Mouse (Mus musculus) midbrain, embryonic 14.5 days (tissue): Measurements from ENCODE around the gene Wbp2. TPM values are rescaled to one million over a fixed set of nuclear protein-coding genes. Genes with fewer than 3 reads are reported as not detected.
"Not testable (repeated sequence)": the region's sequence is repeated elsewhere in the genome, so short reads cannot be mapped to it uniquely, and the experiment has no call there.

Source experiments
- ATAC-seq: fragments of 200-750 bp; cut with Nextera tagmentation; 2 replicates; pipeline ENCODE4 v1.8.0; 2017; ENCODE audit warnings: moderate number of reproducible peaks, moderate library complexity; ENCODE audit not compliant: low FRiP score, low TSS enrichment
- DNase-seq: peaks from one replicate; pipeline ENCODE4 v3.0.0-alpha.2; 2015
- H3K27ac ChIP-seq: fragments of 300-500 bp; sonication (generic); replicated peaks from 2 replicates; pipeline ENCODE4 v1.5.1; 2014; ENCODE audit warnings: mild to moderate bottlenecking, low read depth, low read length, moderate library complexity
- H3K27me3 ChIP-seq: fragments of 300-500 bp; sonication (generic); 2 replicates; pipeline ENCODE4 v1.6.1; 2014; ENCODE audit warnings: low read length, control low read depth, mixed read lengths; ENCODE audit not compliant: control insufficient read depth, insufficient read depth
- H3K36me3 ChIP-seq: fragments of 300-500 bp; sonication (generic); 2 replicates; pipeline ENCODE4 v1.6.1; 2014; ENCODE audit warnings: low read length, control low read depth; ENCODE audit not compliant: control insufficient read depth, insufficient read depth
- H3K4me1 ChIP-seq: fragments of 300-500 bp; sonication (generic); 2 replicates; pipeline ENCODE4 v1.6.1; 2014; ENCODE audit warnings: mild to moderate bottlenecking, antibody characterized with exemption, low read length, control low read depth; ENCODE audit not compliant: control insufficient read depth, insufficient read depth
- H3K4me2 ChIP-seq: fragments of 300-500 bp; sonication (generic); 2 replicates; pipeline ENCODE4 v1.6.1; 2014; ENCODE audit warnings: mild to moderate bottlenecking, low read length, moderate library complexity
- H3K4me3 ChIP-seq: fragments of 300-500 bp; sonication (generic); replicated peaks from 2 replicates; pipeline ENCODE4 v1.5.1; 2014; ENCODE audit warnings: low read depth, low read length
- H3K9ac ChIP-seq: fragments of 300-500 bp; sonication (generic); replicated peaks from 2 replicates; pipeline ENCODE4 v1.6.1; 2014; ENCODE audit warnings: mild to moderate bottlenecking, low read length, moderate library complexity
- H3K9me3 ChIP-seq: fragments of 300-500 bp; sonication (generic); 2 replicates; pipeline ENCODE4 v1.6.1; 2016; ENCODE audit warnings: low read length, control low read depth, mixed read lengths; ENCODE audit not compliant: control insufficient read depth
- WGBS: fragments of 180-500 bp; shearing (Covaris S2); extraction: QIAGEN DNeasy Blood & Tissue Kit; methylation state at CpG from one replicate; pipeline ENCODE4 v1.1.7; 2014; 5-methylcytosine and 5-hydroxymethylcytosine counted together
- polyA plus RNA-seq: library from polyadenylated mRNA; unstranded; fragments of >200 nt; fragmentation: Nextera tagmentation; extraction: Ambion mirVana; gene quantifications from 2 replicates; pipeline ENCODE4 v1.2.1, GENCODE M21; 2014

The Wbp2 gene
- polyA plus RNA-seq, 1 experiment from 2014 or later = 160 TPM

DNA sequence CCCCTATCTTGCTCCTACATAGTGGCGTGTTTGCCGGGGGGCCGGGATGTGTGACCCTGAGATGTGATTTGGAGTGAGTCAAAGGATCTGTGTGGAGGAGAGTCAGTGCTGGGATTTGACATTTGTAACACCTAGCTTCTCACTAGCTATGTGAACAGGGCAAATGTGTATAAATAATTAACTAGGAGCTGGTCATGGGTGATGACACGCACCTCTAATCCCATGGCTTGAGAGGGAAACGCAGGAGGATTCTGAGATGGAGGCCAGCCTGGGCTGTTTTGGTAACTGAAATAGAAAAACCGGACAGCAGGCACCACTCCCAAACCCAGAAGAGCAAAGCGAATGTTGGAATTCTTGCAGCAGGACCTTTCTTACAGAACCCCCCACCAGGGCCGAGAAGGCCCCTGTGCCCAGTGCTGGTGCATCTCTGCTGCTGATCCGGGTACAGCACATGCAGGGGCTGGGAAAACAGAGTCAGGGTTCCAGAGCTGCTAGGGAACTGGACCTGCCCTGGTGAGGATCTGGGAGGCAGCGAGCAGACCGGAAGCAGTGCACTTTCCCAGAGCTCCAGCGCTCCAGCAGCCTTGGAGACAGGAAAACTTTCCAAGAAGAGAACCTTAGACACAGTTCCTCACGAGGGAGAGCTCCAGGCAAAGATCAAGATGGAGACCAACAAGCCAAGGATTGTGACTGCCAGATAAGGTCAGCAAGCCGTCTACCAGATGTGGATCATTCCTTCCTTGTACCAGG lies 12.1 kb upstream of the Wbp2 start:
- H3K27ac ChIP-seq = no peak overlapping the region

DNA sequence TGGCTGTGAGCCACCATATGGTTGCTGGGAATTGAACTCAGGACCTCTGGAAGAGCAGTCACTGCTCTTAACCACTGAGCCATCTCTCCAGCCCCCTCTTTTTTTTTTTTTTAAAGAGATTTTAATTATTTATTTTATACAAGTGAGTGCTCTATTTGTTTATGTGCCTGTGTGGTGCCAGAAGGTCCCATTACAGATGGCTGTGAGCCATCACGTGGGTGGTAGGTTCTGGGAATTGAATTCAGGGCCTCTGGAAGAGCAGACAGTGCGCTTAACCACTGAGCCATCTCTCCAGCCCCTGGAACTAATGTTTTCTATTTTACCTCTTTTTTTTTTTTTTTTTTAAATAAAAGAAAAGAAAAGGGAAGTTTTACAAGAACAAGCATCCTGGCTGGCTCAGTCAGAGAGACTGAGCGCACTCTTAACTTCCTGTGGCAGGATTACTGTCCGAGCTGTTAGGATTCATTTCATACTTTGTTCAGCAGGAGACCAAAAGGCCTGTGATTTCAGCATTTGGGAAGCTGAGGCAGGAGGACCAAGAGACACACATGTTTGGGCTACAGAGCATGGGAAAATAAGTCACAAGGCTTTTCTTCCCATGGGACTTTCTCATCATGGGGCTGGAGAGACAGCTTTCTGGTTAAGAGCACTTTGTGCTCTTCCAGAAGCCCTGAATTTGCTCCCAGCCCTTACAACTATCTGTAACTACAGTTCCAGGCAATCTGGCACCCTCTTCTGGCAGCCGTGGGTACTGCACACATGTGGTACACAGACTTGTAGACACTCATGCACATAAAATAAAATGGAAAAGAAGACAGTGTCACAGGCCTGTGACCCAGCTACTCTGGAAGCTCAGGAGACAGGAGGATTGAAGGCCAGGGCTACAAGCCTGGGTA lies 9.7 kb upstream of the Wbp2 start:
- WGBS = 91% methylated on average over 5 of the region's 5 CpGs
- Histone ChIP-seq H3K9me3 (no peaks in the 10 kb centered on the region), H3K4me3 (no peak overlapping the region), H3K27me3 (no peaks in the 10 kb centered on the region), H3K4me2 (no peak overlapping the region), H3K4me1 (no peaks in the 10 kb centered on the region), H3K27ac (no peak overlapping the region), H3K36me3 (no peaks in the 10 kb centered on the region), H3K9ac (no peak overlapping the region)
- DNase-seq (no peak), ATAC-seq (no peak)

More for the DNA sequence above, 12.1 kb upstream of the Wbp2 start:
- Histone ChIP-seq H3K4me1 (peaks cover 6% of the 10 kb centered on the region; the same call in 1 of the 2 replicates), H3K36me3 (no peaks in the 10 kb centered on the region), H3K4me3 (no peak overlapping the region), H3K9me3 (no peaks in the 10 kb centered on the region), H3K9ac (no peak overlapping the region), H3K4me2 (no peak overlapping the region), H3K27me3 (no peaks in the 10 kb centered on the region)
- DNase-seq = no peak
- WGBS = 80% methylated on average over 14 of the region's 14 CpGs
- ATAC-seq = no peak

DNA sequence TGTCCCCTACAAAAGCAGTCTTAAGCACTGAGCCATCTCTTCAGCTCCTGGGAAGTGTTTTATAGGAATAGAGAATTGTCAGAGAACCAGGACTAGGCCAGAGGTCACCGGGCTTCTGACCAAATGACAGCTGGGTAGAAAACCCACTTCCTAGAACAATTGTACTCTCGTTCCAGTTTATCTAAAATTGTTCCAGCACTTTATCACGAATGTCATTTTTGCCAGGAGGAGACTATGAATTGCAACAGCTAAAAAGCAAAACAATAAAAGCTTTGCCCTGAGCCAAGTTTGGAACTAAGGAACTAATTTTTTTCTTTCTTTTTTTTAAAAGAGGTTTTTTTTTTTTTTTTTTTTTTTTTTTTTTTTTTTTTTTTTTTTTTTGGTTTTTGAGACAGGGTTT lies 8.8 kb upstream of the Wbp2 start:
- no peaks in the 10 kb centered on the region for H3K36me3 ChIP-seq
- H3K4me2 ChIP-seq = no peak overlapping the region
- no peak for ATAC-seq
- DNase-seq = no peak
- H3K9ac ChIP-seq = no peak overlapping the region
- no peak overlapping the region for H3K4me3 ChIP-seq
- no peaks in the 10 kb centered on the region for H3K27me3 ChIP-seq
- no peaks in the 10 kb centered on the region for H3K4me1 ChIP-seq
- H3K9me3 ChIP-seq = no peaks in the 10 kb centered on the region
- H3K27ac ChIP-seq = no peak overlapping the region
- 91% methylated on average over 3 of the region's 3 CpGs for WGBS

DNA sequence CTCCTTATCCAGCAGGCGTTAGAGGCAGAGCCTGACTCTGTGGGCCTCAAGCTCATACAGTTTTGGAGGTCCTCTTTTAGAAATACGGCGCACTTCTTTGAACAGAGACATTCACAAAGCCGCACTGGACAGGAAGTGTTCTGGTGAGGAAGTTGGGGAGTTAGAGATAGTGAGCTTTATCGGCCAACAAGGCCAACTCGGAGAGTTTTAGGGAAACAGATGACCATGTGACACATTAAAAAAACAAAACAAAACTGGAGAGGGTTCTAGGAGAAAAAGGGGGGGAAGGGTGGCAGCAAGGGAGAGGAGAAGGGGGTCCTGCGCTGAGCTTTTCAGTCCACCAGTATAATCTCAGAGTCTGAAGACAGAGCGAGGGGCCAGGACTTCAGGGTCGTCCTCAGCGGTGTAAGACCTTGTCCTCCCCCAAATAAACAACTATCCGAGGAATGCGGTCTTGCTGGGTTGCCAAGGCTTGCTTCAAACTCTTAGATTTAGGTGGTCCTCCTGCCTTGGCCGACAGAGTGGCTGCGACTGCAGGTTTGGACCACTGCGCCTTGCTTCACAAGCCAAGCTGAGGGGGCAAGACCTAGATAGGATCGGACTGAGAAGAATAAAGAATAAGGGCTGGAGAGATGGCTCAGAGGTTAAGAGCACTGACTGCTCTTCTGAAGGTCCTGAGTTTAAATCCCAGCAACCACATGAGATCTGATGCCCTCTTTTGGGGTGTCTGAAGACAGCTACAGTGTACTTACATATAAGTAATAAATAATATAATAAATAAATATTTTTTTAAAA lies 7.2 kb upstream of the Wbp2 start:
- no peaks in the 10 kb centered on the region for H3K4me1 ChIP-seq
- no peak for ATAC-seq

DNA sequence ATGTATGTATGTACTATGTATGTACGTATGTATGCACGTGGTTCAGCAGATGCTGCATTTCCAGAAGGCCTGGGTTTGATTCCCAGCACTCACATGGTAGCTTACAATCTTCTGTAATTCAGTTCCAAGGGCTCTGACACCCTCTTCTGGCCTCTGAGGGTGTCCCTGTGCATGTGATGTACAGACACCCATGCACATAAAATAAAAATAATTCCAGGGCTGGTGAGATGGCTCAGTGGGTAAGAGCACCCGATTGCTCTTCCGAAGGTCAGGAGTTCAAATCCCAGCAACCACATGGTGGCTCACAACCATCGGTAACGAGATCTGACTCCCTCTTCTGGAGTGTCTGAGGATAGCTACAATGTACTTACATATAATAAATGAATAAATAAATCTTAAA lies 6.2 kb upstream of the Wbp2 start:
- H3K27ac ChIP-seq, H3K4me1 ChIP-seq, H3K27me3 ChIP-seq, H3K4me2 ChIP-seq, H3K36me3 ChIP-seq, ATAC-seq, DNase-seq, H3K4me3 ChIP-seq, H3K9ac ChIP-seq, H3K9me3 ChIP-seq: not testable (repeated sequence)
- 93% methylated on average over 6 of the region's 6 CpGs for WGBS

More for the DNA sequence above, 7.2 kb upstream of the Wbp2 start:
- Histone ChIP-seq H3K27ac (no peak overlapping the region), H3K27me3 (no peaks in the 10 kb centered on the region), H3K9me3 (no peaks in the 10 kb centered on the region), H3K4me2 (no peak overlapping the region), H3K9ac (no peak overlapping the region), H3K36me3 (no peaks in the 10 kb centered on the region), H3K4me3 (no peak overlapping the region)
- 73% methylated on average over 16 of the region's 16 CpGs for WGBS
- DNase-seq = no peak

DNA sequence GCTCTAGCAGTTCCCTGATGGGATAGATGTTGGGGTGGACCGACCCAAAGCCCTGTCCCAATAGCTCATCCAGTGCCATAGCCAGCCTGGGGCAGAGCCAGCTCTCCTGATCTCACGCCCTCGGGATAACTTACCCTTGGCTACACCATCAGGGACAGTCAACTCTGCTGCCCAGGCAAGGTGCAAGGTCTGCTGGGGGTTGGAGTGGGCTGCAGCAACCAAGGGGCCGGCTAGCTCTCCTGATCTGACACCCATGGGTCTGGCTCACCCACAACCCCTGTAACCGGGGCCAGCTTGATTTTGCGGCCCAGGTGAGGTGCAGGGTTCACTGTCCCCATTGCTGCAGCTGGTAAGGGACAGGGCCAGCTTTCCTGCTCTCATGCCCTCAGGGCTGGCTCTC lies 4.8 kb upstream of the Wbp2 start:
- Histone ChIP-seq H3K36me3 (no peaks in the 10 kb centered on the region), H3K4me2 (no peak overlapping the region), H3K4me3 (no peak overlapping the region), H3K27ac (no peak overlapping the region), H3K27me3 (no peaks in the 10 kb centered on the region), H3K9me3 (no peaks in the 10 kb centered on the region), H3K9ac (no peak overlapping the region), H3K4me1 (no peaks in the 10 kb centered on the region)
- DNase-seq (no peak), ATAC-seq (no peak)
- WGBS = 85% methylated on average over 6 of the region's 6 CpGs

DNA sequence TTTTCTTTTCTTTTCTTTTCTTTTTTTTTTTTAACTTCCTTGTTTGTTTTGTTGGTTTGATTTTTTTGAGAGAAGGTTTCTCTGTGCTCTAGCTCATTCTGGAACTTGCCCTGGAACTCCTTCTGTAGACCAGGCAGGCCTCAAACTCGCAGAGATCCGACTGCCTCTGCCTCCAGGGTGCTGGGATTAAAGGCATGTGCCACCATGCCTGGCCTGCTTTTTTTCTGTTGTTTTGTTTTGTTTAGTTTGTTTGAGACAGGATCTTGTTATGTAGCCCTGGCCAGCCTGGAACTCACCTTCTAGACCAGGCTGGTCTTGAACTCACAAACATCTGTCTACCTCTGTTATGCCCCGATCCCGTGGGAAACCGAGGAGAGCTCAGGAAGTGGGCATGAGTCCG lies 2.8 kb upstream of the Wbp2 start:
- Histone ChIP-seq H3K27me3 (no peaks in the 10 kb centered on the region), H3K27ac (no peak overlapping the region), H3K4me2 (no peak overlapping the region), H3K4me3 (no peak overlapping the region), H3K9ac (no peak overlapping the region), H3K36me3 (no peaks in the 10 kb centered on the region), H3K4me1 (peaks cover 10% of the 10 kb centered on the region), H3K9me3 (no peaks in the 10 kb centered on the region)
- DNase-seq (no peak), ATAC-seq (no peak)
- WGBS = 90% methylated on average over 6 of the region's 6 CpGs

DNA sequence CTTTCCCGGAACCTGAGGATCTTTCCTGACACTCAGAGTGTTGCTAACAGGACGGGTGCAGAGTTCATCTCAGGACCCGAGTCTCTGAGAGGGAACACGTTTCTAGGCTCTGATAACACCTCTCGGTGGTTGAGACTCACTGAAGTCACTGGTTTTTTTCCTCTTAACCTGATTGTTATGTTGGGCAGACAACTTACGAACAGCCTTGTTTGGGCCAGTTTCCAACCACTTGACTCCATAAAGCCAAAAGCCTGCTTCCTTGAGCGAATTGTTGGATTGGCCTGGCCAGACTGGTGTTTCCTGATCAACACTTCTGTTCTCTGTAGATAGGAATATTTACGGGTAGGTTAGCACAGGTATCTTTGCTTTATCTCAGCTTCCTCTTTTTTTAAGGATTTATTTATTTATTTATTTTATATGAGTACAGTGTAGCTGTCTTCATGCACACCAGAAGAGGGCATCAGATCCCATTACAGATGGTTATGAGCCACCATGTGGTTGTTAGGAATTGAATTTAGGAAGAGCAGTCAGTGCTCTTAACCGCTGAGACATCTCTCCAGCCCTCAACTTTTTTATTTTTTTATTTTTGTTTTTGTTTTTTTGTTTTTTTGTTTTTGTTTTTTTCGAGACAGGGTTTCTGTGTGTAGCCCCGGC lies 2.1 kb upstream of the Wbp2 start:
- 91% methylated on average over 11 of the region's 11 CpGs for WGBS
- Histone ChIP-seq H3K36me3 (peaks cover 3% of the 10 kb centered on the region; the same call in 1 of the 2 replicates), H3K9me3 (no peaks in the 10 kb centered on the region), H3K9ac (no peak overlapping the region), H3K4me2 (no peak overlapping the region), H3K4me1 (peaks cover 10% of the 10 kb centered on the region), H3K27me3 (no peaks in the 10 kb centered on the region), H3K4me3 (no peak overlapping the region), H3K27ac (no peak overlapping the region)
- ATAC-seq (no peak), DNase-seq (no peak)
